Mouse (Mus musculus) megakaryocyte progenitor cell, adult 5-6 weeks (primary cell): ENCODE data around the gene Cpe. TPM values are rescaled to one million over a fixed set of nuclear protein-coding genes. Genes with fewer than 3 reads are reported as not detected.
"Not testable (repeated sequence)": the region's sequence is repeated elsewhere in the genome, so short reads cannot be mapped to it uniquely, and the experiment has no call there.

Experiments
- ATAC-seq: replicated peaks from 2 replicates; pipeline ENCODE4 v1.8.0; 2016; ENCODE audit warnings: mild to moderate bottlenecking, moderate TSS enrichment, inconsistent platforms; ENCODE audit not compliant: poor library complexity
- total RNA-seq, 2 experiments: library from RNA; stranded (forward) in 1 of 2; stranded (reverse) in 1 of 2; fragments of 157-497, 149-512 nt in 1 of 2; fragments of 200-1000 nt in 1 of 2; gene quantifications; 2 replicates each; pipeline versions ENCODE4 v1.2.3 to v1.2.4; 2015 to 2017

Cpe gene
- total RNA-seq, 2 experiments from 2014 or later, result not detected

DNA sequence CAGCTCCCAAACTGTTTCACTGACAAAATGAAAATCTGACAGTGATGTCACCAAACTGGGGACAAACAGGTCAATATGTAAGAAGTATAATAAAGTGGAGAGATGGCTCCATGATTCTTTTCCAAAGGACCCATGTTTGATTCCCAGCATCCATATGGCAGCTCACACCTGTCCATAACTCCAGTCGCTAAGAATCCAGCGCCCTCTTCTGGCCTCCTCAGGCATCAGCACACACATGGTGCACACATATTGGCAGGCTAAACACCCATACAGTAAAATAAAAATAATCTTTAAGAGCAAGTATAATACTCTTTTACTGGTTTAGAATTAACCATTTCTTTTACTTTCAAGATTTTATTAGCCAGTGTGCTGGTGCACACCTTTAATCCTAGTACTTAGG lies 16.5 kb downstream of the Cpe start:
- no peak for ATAC-seq

DNA sequence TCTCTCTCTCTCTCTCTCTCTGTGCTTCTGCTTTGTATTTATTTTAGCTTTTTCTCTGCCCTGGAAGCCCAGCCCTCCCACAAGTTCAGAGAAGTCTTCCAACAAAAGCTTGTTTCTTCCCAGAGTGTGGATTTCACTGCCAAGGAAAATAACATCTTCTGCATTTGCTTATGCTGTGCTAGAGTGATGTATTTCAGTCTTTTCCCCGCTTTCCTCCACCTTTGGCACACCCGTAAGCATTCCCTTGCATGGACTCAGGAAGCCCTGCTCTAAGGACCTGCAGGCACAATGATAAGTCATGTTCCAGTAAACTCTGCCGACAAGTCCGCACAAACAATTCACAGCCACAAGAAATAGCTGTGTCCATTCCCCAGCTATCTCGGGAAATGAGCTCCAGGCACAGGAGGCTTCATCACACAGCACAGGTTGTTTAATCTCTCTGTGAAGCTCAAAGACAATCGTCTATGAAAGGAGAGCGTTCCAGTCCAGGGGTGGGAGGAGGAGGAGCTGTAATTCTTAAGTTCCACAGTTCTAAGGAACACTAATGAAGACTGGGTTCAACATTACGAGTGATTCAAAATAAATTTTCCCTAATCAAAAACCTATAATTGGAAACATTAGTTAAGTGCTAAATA lies 17.8 kb downstream of the Cpe start:
- ATAC-seq, result no peak

DNA sequence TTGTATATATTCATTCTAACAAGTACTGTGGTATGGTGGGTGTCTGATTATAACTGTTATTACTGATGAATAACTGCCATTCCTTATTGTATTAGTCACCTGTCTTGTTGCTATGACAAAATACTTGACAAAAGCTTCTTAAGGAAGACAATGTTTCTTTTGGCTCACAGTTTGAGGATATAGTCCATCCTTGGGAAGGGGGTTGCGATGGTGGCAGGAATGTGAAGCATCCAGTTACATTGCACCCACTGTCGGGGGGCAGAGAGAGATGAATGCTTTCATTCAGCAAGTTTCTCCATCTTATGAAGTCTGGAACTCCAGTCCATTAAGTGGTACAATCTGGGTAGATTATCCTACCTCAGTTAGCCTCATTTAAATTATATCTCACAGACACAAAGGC lies 19.9 kb downstream of the Cpe start:
- ATAC-seq, result no peak

DNA sequence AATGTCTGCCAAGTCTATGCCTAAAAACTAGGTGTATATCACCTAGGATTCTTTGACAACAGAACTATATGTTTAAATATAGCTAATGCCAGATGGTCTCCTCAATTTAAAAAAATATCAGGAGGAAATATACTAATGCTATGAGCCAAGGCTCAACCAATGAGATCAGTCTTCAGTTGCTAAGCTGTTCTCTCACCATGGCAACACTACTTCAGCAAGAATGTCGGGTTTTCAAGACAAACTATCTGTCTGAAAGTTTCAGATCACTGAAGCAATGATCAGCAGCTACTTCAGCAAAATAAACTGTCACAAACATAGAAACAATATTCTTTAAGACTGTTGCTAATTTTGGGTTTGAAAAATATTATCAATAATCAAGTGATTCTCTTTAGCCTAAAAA lies 20.9 kb downstream of the Cpe start:
- ATAC-seq, result no peak

DNA sequence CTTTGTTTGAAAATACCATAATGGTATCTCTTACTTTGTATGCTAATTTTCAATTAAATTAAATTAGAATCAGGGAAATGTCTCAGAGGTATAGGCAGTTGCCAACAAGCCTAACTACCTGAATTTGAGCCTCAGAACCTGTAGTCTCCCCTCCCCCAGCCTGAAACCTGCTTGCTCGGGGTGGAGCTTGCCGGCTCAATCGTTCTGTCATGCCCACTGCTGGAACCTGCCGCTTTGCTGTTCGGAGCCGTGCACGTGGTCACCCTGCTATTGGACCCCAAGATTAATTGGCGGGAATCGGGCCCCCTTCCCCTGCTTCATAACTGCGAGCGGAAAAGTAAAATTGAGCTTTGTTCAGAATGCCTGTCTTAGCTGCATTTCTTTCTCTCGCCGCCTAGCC lies 26.5 kb downstream of the Cpe start:
- not testable (repeated sequence) for ATAC-seq

DNA sequence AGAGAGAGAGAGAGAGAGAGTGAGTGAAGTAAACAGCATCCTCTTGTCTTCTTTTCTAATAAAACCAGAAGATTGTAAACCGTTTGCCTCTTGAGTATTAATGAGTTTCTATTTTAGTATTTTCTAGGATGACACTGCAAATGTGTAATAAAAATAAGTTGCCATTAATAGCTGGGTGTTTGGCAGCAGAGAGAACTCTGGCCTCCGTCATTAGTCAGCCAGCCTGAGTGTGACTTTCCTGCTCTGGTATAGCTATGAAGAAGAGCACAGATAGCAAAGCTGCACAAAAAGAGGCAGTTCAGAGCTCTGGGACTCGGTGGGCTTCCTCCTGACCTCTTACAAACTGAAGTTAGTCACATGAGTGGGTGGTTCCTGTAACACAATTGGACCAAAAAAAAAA lies 27.3 kb downstream of the Cpe start:
- ATAC-seq, result no peak

DNA sequence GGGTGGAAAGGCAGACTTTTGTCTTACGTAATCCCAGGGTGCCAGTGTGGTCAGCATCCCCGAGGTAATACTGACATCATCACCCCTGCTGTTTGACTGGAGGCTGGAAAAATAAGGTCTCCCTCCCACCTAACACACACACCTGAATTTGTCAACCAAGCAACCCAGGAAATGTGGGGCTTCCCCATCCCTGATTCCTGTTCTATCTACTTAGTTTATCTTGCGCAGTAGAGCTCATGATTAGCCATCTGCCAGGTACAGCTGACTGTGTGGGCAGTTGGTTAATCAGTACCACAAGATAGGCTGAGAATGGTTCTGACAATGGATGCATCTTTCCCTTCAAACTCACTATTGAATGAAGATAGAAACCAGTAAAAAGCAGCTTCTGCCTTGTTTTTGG lies 28.0 kb downstream of the Cpe start:
- ATAC-seq, result no peak

DNA sequence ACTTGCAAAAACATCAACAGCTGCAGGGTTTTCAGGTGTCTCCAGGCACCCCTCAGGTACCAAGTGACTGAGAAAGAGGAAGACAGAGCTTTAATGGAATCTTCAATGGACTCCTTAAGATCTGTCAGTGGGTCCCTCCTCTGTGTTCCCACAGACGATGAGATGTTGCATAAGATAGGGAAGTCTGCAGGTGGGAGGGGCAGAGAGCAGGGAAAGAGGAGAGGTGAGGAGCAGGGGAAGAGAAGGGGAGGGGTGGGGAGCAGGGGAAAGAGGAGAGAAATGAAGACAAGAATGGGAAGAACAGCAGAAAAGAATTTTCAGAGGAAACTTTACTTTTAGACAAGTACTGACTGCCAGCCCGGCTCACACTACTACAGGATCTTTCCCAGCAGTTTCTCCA lies 28.5 kb downstream of the Cpe start:
- ATAC-seq, result no peak

DNA sequence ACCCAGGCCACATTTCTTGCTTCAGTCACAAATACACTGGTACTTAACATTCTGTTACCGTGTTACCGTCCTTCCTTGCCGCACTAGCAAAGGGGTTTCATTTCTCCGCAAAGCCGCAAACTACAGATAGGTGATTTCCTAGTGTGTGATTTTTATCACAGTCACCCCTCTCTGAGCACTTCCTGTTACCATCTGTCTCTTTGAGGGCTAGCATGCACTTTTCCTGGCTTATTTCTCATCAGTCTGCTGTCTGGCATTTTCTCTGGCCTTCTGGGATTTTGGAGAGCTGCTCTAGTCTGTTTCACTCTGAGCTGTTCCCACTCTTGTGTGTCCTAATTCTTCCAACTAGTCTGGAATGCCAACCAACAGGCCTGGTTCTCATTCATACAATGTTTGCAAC lies 33.8 kb downstream of the Cpe start:
- ATAC-seq, result no peak

DNA sequence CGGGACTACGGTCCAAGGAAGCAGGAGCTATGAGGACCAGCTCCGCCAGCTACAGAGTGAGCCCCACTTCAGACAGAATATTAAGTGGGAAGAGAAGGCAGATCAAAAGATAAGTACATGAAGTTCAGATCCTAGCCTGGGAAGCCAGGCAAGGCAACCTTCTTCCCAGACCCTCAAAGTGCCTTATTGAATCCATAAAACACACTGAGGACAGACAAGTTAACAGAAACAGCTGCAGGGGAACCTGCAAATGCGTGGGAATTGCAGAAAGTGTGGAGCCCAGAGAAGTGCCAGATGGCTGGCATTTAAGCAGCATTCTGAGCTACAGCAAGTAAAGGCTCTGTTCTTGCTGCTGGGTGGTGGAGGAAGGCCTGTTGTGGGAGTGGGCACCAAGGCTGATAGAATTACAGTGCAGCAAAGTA lies 34.9 kb downstream of the Cpe start:
- no peak for ATAC-seq

DNA sequence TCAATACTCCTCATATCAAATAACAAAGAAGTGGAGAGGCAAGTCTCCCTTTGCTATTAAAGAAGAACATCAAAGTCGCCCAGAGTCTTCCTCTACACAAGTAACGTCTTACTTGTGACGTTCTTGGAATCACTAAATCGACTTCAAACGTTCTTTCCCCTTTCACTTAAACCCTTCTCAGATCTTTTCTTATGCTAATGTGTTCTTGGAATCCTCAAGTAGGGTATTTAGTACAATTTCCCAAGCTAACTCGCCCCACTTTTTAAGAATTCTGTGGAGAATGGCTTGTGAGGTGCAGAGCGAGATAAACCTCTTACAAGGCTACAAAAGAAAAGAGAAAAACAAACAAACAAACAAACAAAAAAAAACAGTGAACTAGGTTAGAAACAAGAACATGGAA lies 35.3 kb downstream of the Cpe start:
- ATAC-seq, result no peak

DNA sequence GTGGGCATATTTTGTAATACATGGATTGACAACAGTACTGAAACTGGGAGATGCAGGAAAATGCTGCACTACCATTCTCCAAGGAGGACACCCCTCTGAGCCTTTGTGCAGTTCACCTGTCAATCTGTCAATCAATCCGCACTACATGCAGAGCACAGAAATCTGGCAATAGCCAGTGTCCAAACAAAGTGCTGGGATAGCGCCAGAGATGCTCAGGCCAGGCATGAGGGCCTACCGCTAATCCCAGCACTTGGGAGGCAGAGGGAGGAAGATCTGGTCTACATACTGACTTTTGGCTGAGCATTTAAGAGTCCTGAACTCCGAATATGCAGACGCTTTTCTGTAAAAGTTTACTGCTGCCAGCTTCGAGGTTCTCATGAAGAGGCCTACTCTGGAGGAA lies 37.0 kb downstream of the Cpe start:
- no peak for ATAC-seq

DNA sequence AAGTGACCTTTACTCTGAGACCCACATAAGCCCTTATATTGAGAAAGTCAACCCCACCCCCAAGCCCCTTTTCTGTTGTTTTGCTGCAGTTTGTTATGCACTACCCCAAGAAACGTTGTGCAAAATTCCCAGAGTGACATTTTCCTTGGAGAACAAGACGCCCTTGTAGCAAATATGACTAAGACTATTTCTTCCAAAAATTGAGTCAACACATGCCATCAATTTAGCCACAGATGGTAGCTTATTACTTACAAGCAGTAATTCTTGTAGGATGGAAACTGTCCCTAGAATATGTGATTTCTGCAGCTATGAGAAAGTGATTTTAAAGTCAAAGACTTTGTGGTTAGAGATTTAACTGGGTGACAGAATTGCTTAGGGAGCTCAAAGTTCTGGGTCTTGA lies 37.8 kb downstream of the Cpe start:
- ATAC-seq, result no peak

DNA sequence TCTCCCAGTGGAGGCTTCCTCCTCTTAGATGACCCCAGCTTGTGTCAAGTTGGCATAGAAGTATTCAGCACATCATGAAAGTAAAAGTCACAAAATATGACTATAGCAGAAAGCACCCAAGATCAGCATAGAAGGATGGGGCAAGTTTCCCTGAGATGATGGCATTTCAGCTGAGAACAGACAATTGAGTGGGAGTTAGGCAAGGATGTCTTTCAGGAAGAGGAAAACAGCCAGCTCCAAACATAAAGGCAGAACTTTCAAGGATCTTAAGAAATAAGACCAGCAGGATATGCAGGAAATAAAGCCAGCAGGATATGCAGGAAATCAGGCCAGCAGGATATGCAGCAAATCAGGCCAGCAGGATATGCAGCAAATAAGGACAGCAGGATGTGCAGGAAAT lies 40.6 kb downstream of the Cpe start:
- no peak for ATAC-seq

DNA sequence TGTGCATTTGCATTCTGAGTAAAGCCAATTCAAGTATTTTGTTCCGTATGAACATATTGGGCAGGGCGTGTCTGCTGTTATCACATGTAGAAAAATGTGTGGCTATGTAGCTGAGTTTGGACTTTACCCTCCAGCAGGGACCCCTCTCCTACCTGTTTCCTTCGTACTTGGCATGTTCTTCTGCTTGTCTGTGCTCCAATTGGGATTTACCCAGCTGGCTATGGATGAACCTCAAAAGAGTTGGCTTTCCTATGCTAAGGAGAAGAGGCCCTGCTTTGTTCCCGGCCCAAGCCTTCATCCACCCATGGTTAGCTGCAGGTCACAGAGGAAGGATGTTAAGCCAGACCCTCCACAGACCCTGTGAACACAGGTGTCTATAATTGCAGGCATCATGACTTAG lies 44.8 kb downstream of the Cpe start:
- ATAC-seq, result no peak

DNA sequence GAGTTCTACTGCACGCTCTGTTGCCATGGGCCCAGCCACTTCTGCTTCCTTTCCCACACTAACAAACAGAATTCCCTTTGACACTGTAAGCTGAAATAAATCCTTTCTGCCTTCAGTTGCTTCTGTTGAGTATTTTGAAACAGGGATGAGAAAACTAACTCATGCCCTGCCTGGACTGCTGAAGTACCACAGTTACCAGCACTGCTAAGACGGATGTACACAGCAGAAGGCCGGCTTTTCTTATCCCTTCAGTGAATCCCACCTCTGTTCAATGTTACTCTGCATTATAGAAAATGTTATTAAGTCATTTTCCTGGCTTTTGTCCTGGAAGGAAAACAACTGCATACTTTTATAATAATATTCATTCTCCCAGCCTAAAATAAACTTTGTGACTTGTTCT lies 45.7 kb downstream of the Cpe start:
- no peak for ATAC-seq

DNA sequence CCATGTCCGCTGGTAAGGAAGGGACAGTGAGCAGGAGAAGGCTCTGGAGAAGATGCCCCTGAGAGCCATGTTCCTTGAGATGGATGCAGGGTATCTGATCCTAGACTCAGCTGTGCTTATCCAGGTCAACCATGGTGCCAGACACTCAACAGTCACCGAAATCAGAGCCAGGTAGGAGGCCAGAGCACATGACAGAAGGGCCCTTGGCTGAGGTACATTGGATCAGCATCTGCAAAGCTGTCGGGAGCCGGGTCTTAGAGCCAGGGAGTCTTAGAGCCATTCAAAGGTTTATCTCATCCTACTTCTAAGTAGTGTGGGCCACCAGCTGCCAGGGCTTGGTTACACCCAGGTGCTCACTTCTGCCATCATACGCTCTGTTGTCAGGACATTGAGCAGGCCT lies 46.4 kb downstream of the Cpe start:
- no peak for ATAC-seq

DNA sequence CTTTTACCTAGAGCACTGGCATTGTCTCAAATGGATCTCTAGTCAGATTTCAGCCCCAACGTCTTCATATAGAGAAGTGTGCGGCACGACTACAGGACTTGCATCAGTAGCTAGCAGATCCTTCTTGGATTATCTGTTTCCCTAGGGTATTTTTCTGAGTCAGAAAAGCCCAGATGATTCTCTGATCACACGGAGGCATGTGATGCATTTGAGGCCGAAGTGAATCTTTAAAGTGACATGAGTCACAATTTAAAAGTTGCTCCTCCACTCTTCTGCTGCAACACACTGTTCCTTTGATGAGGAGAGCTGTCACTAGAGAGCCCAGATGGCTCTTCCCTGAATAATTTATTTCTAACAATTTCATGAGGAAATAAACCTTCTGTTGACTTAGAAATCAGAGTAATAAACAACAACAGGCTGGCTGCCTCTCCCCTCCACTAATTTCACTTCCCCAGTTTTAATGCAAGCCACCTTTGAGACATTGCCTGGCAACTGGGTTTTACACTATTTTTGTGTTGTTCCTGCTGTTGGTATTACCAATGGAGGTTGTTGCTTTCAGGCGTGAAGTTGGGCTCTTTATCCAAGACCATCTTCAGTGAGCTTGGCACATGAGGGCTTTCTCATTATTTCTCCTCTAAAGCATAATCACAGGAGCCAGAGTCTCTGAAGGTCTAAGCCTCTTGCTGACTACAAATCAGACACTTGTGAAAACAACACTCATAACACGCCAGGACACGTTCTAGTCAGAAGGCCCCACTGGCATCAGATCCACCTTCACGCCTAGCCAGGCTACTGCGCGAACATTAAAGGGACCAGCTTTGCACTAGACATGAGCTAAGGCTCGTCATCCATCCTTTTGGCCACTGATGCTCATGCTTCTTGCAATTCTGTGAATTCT lies 48.5 kb downstream of the Cpe start:
- ATAC-seq, result no peak

DNA sequence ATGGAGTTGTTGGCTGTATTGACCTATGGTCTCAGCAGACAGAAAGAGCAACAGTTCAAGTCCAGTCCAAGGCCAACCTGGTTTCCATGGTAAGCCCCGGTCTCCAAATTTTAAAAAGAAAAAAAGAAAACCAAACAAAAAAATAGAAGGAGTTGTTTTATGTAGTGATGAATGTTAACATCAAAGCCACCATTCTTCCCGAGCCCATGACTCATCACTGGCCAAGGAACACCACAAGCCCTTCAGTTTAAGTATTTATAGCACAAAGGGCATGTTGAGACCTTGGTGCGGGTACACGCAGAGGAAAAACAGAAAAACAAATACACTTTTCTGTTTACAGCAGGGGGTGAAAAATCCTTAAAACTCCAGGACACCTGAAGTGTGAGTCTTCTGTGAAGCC lies 49.5 kb downstream of the Cpe start:
- ATAC-seq, result no peak

DNA sequence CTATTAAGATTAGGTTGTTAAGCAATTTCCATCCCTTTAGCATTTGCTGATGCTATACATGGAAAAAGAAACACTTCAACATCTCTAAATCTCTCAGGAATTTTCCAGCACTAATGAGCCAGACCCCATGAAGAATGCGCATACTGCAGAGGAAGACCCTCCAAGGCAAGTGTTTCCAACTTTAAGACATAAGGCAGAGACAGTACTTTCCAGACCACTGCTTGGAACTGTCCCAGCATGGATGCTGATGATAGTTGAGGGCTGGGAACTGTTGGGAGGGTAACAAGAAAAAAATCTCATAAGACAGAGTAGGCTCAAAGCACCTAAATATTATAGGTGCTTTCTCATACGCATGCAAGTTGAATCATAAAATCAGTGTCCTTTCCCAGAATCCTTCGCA lies 50.1 kb downstream of the Cpe start:
- no peak for ATAC-seq

DNA sequence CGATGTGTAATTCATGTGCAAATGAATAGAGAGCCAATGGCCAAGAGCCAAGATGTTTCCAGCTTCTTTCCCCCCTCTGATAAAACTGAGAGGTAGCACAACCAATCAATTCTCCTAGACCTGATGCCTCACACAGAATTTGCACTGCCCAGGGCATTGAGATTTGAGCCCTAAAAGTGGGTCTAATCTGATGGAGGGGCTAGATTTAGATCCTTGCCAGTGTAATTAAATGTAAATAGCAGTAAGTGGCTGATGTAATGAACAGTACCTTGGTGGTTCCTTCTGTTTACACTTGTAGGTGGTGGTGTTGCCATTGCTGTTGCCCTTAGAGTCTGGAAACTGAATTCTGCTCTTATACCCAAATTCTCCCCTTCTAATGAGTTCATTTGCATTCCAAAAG lies 52.3 kb downstream of the Cpe start:
- ATAC-seq, result no peak

DNA sequence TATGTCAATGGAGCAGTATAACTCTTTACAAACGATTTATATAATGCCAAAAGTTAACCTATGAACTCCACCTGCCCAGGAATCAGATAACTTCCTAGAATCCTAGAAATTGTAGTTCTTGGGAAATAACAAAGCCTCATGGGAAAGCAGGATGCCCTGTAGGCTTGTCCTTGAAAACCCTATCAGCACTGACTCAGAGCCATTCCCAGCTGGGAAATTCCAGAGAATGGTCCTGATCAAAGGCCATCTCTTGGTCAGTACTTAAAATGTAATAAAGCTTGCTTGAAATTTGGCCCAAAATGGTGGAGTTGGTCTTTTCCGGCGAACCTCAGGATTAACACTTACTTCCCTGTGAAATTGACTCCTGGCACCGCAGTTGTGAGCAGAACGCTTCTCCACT lies 53.2 kb downstream of the Cpe start:
- no peak for ATAC-seq

DNA sequence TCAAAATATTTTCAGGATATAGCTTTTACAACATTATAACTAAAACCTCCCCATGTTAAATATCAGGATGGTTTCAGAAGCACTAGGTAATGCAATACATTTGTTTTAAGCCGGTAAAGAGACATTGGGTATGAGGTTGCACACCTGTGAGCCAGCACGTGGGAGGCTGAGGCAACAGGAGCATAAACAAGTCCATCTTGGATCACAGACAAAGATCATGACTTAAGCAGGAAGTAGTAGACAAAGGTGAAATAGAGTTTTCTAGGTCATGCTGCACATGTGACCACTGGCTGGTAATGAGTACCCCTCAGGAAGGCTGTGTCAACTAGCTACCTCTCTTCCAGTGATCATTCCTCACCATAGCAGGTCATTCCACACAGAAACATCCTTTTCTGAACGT lies 58.0 kb downstream of the Cpe start:
- ATAC-seq, result no peak
